Mouse (Mus musculus) monocyte, adult 5-6 weeks (primary cell): ENCODE data around the gene Sri. TPM values are rescaled to one million over a fixed set of nuclear protein-coding genes. Genes with fewer than 3 reads are reported as not detected.
"Not testable (repeated sequence)": the region's sequence is repeated elsewhere in the genome, so short reads cannot be mapped to it uniquely, and the experiment has no call there.

Experiments
- ATAC-seq: fragments of 153-309, 156-312 bp; replicated peaks from 2 replicates; pipeline ENCODE4 v1.8.0; 2017; ENCODE audit warnings: mild to moderate bottlenecking; ENCODE audit not compliant: low TSS enrichment, insufficient number of reproducible peaks, severe bottlenecking, poor library complexity, low FRiP score
- total RNA-seq: library from RNA; stranded (forward); fragments of 200-1000, 200-491, 200-594 nt; gene quantifications from 3 replicates; pipeline ENCODE4 v1.2.3, GENCODE M21; 2017

Gene Sri
- 164 to 200 TPM (median 187 TPM) in 3 replicates for total RNA-seq

DNA sequence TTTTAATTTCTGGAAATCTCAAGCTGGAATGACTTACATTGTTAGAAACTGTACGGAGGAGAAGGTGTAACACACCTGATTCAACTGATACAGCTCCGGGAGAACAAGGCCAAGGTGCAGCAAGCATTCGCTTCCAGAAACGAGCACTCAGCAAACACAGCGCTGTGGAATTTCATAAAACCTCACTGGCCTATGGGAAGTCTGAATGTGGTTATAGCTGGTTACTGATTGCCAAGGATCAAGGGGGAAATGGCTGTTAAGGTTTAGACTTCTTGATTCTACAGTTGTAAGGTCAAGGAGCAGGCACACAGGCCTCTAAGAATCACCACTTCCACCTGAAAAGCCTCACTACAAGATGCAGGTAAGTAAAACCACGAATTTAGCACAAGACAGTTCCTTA, at the start of gene Sri:
Gene Sri, plus strand, starts transcription at position 224 of the 400 bp plus-strand sequence.
- ATAC-seq = no peak

DNA sequence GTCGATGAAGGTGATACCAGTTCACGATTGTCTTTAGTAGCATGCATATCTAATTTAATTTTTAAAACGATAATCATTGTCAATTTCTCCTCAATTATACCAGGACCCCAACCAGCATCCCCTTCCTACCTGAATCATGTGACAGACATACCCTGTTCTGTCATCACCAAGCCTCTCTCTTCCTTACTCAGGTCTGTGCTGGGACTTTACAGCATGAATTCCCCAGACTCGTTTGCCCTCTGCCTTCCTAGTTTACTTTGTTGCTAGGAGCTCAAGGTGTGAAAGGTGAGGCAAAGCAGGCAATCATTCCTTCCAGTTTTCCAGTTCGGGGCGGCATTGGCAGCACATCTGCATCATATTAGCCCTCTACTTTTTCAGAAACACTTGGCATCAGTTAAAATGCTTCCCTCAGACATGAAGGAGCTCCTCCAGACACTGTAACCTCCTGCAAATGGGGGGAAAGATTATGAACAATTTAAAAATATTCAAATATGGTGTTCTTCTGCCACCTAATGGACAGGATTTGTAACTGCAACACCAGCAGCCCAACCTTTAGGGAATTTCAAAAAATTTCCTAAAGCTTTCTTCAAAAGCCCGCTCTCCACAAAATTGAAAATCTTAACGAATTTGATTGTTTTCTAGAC, 49.4 kb upstream of the Sri start:
- ATAC-seq = no peak

DNA sequence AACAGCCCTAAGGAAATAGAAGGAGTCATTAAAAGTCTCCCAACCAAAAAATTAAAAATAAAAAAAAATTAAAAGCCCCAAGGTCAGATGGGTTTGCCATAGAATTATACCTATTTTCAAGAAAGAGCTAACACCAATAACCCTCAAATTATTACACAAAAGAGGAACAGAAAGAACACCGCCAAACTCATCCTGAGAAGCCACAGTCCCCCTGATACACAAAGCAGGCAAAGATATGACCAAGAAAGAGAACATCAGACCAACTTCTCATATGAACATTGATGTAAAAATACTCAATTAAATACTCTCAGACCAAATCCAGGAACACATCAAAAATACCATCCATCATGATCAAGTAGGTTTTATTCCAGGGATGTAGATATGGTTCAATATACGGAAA, 48.8 kb upstream of the Sri start:
- no peak for ATAC-seq

DNA sequence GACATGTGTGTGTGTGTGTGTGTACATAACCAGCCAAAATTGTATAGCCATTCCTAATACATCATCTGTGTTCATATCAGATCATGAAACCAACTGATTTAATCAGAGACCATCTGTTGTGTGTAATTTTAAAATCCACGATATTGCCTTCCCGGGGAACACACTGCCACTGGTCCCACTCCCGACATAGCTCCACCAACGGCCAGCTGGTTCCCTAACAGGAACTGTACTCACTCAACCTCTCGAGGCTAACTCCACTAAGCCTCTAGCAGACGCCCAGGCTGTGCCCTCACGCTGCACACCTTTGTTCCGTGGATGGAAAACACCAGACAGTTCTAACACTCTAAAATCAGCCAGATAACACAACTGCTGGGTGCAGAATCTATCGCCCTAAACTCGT, 45.4 kb upstream of the Sri start:
- no peak for ATAC-seq

DNA sequence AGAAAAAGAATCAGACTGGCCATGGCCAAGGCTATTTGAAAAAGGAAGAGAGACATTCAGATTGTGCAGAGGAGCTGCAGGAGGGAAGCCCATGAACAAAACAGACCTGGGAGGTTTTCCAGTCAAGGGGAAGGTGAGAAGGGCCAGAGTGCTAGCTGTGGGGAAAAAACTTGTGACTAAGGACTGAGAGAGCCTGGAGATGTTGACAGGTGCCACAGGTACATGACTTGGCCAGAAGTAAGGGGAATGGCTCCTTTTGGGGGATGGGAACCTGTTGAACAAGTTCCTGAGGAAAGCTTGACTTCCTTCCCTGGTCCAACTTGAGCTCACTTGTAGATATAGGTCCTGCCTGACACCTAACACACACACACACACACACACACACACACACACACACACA, 43.1 kb upstream of the Sri start:
- ATAC-seq = no peak

DNA sequence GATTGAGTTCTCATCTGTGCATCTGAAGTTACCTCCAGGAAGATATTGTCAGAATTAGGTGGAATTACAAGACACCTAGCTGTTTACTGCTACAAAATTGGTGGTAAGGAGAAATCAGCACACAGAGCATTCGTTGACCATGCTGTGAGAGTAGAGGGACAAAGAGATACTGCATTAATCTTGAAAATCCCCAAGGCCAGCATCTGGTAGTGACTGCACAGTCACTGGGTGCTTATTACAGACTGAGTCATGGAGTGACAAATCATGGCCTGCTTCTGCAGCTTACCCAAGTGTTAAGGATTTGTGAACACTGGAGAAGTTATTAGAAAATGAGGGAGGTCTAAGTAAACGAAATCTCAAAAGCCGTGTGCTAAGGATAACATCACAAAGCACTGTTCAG, 32.6 kb upstream of the Sri start:
- no peak for ATAC-seq

DNA sequence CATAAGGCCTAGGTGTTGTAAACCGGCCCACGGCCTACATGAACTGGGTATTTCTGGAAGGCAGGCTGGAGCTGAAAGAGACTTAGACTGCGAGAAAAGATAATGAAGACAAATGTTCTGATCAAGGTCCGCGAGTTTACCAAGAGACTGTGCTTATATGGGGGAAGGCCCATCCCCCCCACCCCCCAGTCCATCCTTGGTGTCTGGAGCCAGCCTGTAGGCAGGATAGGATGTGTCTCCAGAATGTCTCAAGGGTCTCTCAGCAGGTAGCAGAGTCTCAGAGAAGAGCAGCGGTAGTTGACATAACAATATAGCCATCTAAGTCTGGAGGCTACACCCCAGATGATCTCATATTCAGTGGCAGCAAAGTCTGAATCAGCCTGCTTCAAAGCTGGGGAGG, 11.3 kb upstream of the Sri start:
- ATAC-seq = not testable (repeated sequence)

DNA sequence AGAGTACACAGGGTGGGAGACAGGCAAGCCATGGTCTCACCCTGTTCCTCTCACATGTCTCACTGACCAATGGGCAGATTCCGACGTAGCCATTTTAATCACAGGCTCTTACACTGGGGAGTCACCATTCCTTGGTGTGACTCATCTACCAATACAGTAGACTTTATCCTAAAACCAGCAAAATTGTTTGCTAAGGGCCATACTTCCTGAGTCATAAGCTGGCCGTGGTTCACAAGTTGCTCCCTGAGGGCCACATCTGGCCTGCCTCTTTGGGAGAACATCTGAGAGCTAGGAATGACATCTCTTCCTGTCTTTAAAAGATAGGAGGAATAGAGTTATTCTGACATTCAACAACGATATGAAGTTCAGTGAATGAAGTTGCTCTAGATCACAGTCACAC, 7.9 kb downstream of the Sri start:
- no peak for ATAC-seq

DNA sequence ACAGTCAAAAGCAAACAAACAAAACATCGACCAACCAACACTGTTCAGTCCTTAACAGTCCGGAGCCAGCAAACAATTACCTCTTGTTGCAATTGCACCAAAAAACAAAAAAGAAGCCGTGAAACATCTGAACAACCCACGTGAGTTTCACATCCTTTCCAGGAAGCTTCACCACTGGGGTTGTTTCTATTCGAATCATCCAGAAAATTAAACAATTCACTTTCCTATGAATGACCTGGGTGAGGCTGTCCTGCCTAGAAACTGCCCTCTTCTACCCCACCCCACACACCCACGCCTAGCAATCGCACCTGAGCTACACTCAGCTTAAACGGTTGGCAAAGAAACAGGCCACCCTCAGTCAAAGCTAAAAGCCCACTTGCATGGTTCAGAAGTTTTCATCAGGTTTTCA, 9.8 kb downstream of the Sri start:
- no peak for ATAC-seq

DNA sequence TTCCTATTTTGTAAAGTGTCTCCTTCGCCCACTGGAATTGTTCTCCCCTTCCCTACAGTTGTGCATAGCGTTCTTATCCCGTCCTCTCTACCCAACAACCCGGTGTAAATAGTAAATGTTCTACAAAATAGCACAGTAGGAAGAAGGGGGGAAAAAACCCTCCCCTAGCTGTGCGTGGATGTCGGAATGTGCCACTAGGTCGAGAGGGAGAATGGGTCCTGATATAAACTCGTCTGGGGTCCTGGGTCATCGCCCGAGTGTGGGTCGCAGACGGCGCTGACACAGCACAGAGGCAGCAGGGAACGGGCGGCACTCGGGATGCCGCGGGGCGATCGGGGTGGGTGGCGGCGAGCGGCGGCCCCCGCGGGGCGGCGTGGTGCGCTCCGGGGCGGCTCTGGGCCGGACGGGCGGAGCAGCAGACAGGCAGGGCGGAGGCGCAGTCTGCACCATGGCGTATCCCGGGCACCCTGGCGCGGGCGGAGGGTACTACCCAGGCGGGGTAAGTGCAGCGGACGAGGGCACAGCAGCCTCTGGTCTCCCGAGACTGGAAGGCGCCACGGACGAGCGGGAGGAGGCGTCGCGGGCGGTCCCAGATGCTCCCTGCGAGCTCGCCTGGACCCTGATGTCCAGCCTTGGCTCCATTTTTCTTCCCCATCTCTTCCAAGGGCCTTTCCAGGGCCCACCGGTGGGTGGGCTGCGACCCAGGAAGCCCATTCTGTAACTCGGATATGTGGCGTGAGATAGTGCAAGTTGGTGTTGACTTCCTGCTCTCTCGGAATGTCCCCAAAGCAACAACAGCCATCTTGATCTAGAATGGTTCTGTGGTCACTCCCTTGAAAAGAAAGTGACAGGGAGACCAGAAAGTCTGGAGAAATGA, 10.5 kb downstream of the Sri start:
- ATAC-seq = peak; percentile 86

DNA sequence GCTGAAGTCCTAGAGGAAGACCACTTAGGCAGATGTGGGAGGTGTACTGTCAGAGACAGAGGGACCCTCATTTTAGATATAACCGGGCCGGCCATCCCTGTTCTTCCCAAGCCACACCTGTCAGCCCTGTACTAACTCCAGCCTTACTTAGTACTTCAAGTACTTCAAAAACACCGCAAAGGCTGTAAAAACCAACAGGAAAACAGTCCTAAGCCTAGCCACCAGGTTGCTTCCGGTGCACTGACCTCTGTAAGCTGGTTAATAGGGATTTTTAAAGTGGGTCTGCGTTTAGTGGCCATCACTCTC, 11.1 kb downstream of the Sri start:
- no peak for ATAC-seq

DNA sequence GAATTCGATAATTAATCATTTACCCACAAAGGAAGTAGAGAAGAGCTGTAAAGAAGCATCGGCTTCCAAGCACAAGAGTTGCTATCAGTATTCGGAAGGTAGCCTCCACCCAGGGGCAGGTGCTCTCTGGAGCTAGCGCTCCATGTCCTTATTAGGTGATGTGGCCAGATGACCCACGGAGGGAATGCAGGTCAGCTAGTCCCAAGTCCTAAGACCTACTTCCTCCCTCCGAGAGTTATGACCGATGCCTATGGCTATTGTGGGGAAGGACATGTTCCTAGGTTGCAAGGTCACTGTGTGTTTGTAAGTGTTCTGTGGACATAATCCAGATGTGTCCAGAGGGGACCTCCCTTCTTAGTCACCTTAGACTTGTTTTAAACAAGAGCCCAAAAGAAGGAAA, 12.2 kb downstream of the Sri start:
- no peak for ATAC-seq

DNA sequence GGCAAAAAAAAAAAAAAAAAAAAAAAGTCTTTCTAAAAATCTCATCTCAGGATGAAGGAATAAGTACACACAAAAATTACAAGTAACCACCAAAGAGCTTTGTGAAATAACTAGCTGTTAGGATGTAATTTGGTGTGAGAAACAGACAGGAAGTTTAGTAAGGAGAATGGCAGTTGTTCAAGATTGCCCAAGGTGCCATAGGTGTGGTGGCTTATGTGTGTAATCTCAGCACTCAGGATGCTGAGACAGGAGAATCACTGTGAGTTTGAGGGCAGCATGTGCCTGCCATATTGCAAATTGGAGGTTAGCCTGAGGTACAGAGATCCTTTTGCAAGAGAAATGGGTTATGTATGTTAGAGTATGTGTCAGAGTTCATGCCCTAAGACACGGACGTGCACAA, 16.6 kb downstream of the Sri start:
- no peak for ATAC-seq

DNA sequence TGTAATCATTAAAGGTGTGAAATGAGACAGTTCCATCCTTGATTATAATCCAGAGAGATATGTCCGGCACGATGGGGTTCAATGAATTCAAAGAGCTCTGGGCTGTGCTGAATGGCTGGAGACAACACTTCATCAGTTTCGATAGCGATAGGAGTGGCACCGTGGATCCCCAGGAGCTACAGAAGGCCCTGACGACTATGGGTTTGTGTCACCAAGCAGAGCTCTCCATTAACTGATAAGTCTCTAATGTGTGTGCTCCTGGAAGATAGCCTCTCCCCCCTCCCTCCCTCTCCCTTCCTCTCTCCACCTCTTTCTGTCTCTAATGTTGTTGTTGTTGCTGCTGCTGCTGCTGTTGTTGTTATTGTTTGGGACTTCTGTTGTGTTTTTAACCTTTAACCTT, 17.3 kb downstream of the Sri start:
- no peak for ATAC-seq

DNA sequence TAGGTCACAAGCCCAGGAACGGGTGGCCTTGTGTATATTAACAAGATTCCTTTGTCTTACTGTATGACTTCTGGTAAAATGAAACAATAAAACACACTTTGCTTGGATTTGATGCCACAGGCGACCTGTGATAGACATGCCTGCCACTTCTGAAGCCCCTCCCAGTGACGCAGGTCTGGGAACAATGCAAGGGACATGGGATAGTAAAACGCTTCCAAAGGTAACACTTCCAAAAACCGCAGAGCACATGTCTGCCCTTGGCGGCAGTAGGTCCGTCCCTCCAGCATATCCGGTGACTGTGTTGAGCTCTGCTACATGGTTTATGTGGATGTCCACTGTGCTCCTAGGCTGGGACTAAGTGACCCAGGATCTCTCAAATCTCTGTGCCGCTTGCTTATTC, 27.5 kb downstream of the Sri start:
- ATAC-seq = no peak

DNA sequence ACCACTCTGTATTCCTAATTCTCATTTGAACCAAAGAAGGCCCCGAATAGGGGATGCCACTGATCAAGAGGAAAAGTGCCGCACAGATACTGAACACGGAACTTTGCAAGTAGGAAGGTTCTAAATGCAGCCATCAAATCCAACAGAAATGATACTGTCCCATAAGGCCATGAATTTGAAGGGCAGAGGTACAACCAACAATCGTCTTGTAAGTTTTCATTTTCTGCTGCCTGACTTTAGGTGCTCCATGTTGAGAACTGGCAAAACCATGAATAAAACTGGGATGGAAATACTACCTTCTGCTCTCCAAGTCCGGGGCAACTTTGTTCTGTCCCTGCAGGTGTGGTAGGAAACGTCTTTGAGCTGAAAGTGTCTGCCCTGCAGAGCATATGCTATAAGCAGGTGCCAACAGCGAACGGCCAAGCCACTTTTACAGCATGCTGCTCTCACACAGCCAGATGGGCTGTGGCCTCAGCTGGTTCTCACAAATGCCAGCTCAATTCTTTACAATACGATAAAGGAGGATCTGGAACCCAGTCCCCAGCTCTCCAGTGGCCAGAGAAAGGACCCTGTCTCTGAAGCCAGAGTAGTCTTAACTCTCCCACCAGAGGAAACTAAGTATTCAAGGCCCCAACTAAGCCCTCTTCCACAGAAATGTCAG, 28.2 kb downstream of the Sri start:
- no peak for ATAC-seq

DNA sequence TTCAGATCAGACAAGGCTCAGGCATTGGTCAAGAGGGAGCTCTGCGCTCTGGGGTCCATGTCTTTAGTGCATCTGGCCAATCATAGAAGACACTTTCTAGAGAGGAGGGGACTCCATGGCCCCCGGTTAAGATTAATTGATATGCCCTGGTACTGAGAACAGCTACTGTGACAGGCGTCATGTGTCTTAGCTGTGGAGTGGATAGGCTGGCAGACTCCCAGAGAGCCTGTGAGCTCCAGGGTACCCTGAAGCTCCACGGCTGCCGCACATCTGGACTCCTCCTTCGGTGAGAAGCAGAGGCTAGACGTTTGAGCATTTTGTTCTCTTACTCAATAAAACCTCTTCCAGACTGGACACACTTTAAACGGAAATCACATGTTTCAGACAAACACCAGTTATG, 31.6 kb downstream of the Sri start:
- no peak for ATAC-seq

DNA sequence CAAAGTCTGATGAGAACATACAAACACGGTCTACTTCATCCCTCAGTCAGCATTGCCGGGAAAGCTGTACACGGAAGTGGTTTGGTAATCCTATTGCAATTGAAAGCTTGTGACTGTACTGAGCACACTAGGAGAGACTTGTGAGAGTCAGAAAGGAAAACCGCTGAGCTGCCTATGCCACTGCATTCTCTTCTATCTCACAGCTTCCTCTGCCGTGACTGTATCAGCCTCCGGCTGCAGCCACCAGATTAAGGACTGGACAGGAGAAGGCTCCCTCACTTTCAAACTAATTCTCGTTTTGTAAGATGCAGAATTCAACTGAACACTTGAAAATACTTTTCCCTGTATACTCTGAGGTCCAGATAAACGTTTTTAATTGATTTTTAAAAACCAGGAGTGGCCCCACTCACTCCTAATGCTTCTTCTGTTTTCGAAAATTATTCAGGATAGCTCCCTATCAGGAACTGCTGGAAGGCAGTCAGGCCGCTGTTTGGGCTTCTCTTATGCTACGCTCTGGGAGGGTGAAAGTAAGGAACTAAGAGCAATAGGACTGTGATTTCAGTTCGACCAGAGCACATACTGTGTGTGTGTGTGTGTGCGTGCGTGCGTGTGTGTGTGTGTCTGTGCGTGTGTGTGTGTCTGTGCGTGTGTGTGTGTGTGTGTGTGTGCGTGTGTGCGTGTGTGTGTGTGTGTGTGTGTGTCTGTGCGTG, 37.1 kb downstream of the Sri start:
- ATAC-seq = no peak

DNA sequence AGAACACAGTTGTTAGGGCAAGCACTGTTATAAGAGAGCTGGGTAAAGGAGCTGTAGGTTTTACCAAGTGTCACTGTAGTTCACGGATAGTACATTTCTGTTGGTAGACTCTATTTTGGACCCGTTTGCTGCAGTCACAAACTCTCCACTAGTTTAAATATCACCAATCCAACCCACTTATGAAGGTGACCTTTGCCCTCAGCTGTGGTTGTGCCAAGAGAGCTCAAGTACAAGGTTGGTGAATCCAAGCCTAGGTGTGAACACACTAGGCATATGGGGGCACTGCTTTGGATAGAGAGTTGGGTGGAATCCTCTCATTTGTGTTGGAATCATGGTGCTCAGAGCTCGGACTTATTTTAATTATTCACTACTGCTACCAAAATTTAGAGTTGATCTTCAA, 39.8 kb downstream of the Sri start:
- ATAC-seq = no peak
